Mouse (Mus musculus): ENCODE data around the gene Pex6.

The Pex6 gene

GRCm38 (mm10) chr17:46772404-46773277 is 61.4 kb downstream of the Pex6 start, which contains the start of gene 2310039H08Rik:
TSS of gene 2310039H08Rik (plus strand) at chr17:46772635.
- in situ Hi-C loops (cut with MboI; ENCODE audit: low sequenced_read_pairs) = no loop called here

GRCm38 (mm10) chr17:46773278-46774130 is 62.2 kb downstream of the Pex6 start:
- in situ Hi-C loops (cut with MboI; ENCODE audit: low sequenced_read_pairs) = no loop called here

- in situ Hi-C loops (cut with MboI; ENCODE audit: low sequenced_read_pairs) = no loop called here
These were observed 62.8 kb downstream of the Pex6 start for GRCm38 (mm10) chr17:46774131-46774472.

GRCm38 (mm10) chr17:46775070-46775469 is 63.8 kb downstream of the Pex6 start:
- in situ Hi-C loops (cut with MboI; ENCODE audit: low sequenced_read_pairs) = no loop called here

All from CH12F3 (cell line).